Mouse (Mus musculus) cortical plate, adult 2 months (tissue): ENCODE data around the gene Olfr943. TPM values are rescaled to one million over a fixed set of nuclear protein-coding genes. Genes with fewer than 3 reads are reported as not detected.

Experiments
- H3K27ac ChIP-seq: fragments of 200-500 bp; 2 replicates; pipeline ENCODE4 v1.5.1; 2012; ENCODE audit warnings: low read length, control low read depth, inconsistent platforms; ENCODE audit not compliant: insufficient read depth
- H3K4me1 ChIP-seq: fragments of 200-500 bp; 2 replicates; pipeline ENCODE4 v1.6.1; 2011; ENCODE audit warnings: low read length; ENCODE audit not compliant: control insufficient read depth, insufficient read depth
- H3K4me3 ChIP-seq: fragments of 200-500 bp; 2 replicates; pipeline ENCODE4 v1.5.1; 2011; ENCODE audit warnings: mild to moderate bottlenecking, low read length, control low read depth; ENCODE audit not compliant: insufficient read depth
- CTCF ChIP-seq: fragments of 200-500 bp; IDR thresholded peaks from 2 replicates; pipeline ENCODE4 v1.5.1; 2011; ENCODE audit warnings: mild to moderate bottlenecking, control low read depth, low read length; ENCODE audit not compliant: insufficient read depth; ENCODE audit errors: extremely low read depth
- POLR2A ChIP-seq: fragments of 200-500 bp; IDR thresholded peaks from 2 replicates; pipeline ENCODE4 v1.6.1; 2011; ENCODE audit warnings: mild to moderate bottlenecking, low read length, control low read depth; ENCODE audit not compliant: insufficient read depth; ENCODE audit errors: extremely low read depth
- polyA plus RNA-seq: library from polyadenylated mRNA; depleted of rRNA; stranded (reverse); fragments of >200 nt; gene quantifications from 2 replicates; pipeline ENCODE4 v1.2.3, GENCODE M21; 2012; rRNA removed

Gene Olfr943
- not detected in 2 replicates for polyA plus RNA-seq

GRCm38 (mm10) chr9:39166004-39166403 is at the start of gene Olfr943:
Olfr943 (plus strand) TSS chr9:39166304.
- Histone ChIP-seq H3K4me1 (no peaks in the 10 kb centered on the region), H3K4me3 (no peak within 1 kb of the TSS), H3K27ac (no peak within 1 kb of the TSS)
- no peak for TF ChIP-seq CTCF
- no peak for TF ChIP-seq POLR2A

GRCm38 (mm10) chr9:39127326-39127725 is 38.8 kb upstream of the Olfr943 start:
- Histone ChIP-seq H3K4me1 (no peaks in the 10 kb centered on the region), H3K4me3 (no peak overlapping the region), H3K27ac (no peak overlapping the region)
- TF ChIP-seq POLR2A = no peak
- TF ChIP-seq CTCF = no peak

GRCm38 (mm10) chr9:39127831-39128230 is 38.3 kb upstream of the Olfr943 start, which contains the start of gene Olfr27:
Olfr27 (plus strand) TSS chr9:39128131.
- Histone ChIP-seq H3K4me1 (no peaks in the 10 kb centered on the region), H3K27ac (no peak within 1 kb of the TSS), H3K4me3 (no peak within 1 kb of the TSS)
- no peak for TF ChIP-seq CTCF
- TF ChIP-seq POLR2A = no peak

- no peak overlapping the region for H3K27ac ChIP-seq
- TF ChIP-seq CTCF (no peak), POLR2A (no peak)
- H3K4me3 ChIP-seq = no peak overlapping the region
- H3K4me1 ChIP-seq = no peaks in the 10 kb centered on the region
Measured at GRCm38 (mm10) chr9:39152401-39152800, 13.7 kb upstream of the Olfr943 start.

- no peak within 1 kb of the TSS for H3K27ac ChIP-seq
- TF ChIP-seq CTCF = no peak
- TF ChIP-seq POLR2A = no peak
Measured at GRCm38 (mm10) chr9:39201620-39202019, 35.5 kb downstream of the Olfr943 start, which contains the start of gene Olfr944. Olfr944 (plus strand) TSS chr9:39201920.

More at GRCm38 (mm10) chr9:39201620-39202019, 35.5 kb downstream of the Olfr943 start, which contains the start of gene Olfr944:
- Histone ChIP-seq H3K4me1 (no peaks in the 10 kb centered on the region), H3K4me3 (no peak within 1 kb of the TSS)

Other genes starting within 250 kb of the Olfr943 start
- not detected in 2 replicates for gene Olfr930, start 236.5 kb upstream of the Olfr943 start, polyA plus RNA-seq
- gene Olfr933, start 194.0 kb upstream of the Olfr943 start, polyA plus RNA-seq = not detected in 2 replicates
- not detected in 2 replicates for gene Olfr934, start 178.0 kb upstream of the Olfr943 start, polyA plus RNA-seq
- not detected in 2 replicates for gene Olfr935, start 166.6 kb upstream of the Olfr943 start, polyA plus RNA-seq
- not detected in 2 replicates for gene Olfr146, start 142.9 kb upstream of the Olfr943 start, polyA plus RNA-seq
- not detected in 2 replicates for gene Olfr937, start 101.4 kb upstream of the Olfr943 start, polyA plus RNA-seq
- not detected in 2 replicates for gene Olfr938, start 87.4 kb upstream of the Olfr943 start, polyA plus RNA-seq
- not detected in 2 replicates for gene Olfr27, start 38.2 kb upstream of the Olfr943 start, polyA plus RNA-seq
- not detected in 2 replicates for gene Olfr944, start 35.6 kb downstream of the Olfr943 start, polyA plus RNA-seq
- gene Olfr1537, start 83.7 kb downstream of the Olfr943 start, polyA plus RNA-seq = not detected in 2 replicates
- not detected in 2 replicates for gene Olfr945, start 110.5 kb downstream of the Olfr943 start, polyA plus RNA-seq
- not detected in 2 replicates for gene Olfr948, start 159.7 kb downstream of the Olfr943 start, polyA plus RNA-seq
- not detected in 2 replicates for gene Olfr951, start 221.1 kb downstream of the Olfr943 start, polyA plus RNA-seq